Mouse (Mus musculus): ENCODE data around the gene Bola2. TPM values are rescaled to one million over a fixed set of nuclear protein-coding genes. Genes with fewer than 3 reads are reported as not detected.

The Bola2 gene
- polyA plus RNA-seq (2012; rRNA removed) = 46.4 and 65.4 TPM in 2 replicates

- DNase-seq (ENCODE audit: extremely low spot score in 1 of 2, low spot score in 1 of 2) = no peak
Observed at GRCm38 (mm10) chr7:126695210-126695611, at the start of gene Bola2. Gene Bola2, plus strand, starts transcription at chr7:126695401.

GRCm38 (mm10) chr7:126645708-126646107 is 49.5 kb upstream of the Bola2 start:
- DNase-seq (ENCODE audit: extremely low spot score in 1 of 2, low spot score in 1 of 2) = no peak

GRCm38 (mm10) chr7:126648486-126648885 is 46.7 kb upstream of the Bola2 start:
- peak in 1 of 2 experiments; percentile 10 for DNase-seq (ENCODE audit: extremely low spot score in 1 of 2, low spot score in 1 of 2)

GRCm38 (mm10) chr7:126649231-126650051 is 45.8 kb upstream of the Bola2 start, which contains the start of gene Sgf29:
Gene Sgf29, plus strand, starts transcription at chr7:126649309.
- peak; percentile 82 to 93 for DNase-seq (ENCODE audit: extremely low spot score in 1 of 2, low spot score in 1 of 2)

DNA sequence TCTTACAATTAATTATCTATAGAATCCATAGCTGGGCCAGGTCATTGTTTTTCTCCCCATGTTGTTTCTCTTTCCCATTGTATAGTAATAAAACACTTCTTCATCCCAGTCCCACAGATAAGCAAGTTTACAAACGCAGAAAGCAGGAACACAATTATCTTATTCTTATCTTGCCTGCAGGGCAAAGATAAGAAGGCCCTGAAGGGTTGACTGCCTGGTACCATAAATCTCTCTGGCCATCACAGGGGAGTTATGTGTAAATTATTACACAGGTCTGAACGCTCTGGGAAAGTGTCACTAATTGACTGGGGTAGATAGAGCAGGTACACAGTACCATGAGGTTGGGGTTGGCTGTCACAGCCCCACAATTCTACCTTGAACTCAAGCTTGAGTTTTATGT is 44.3 kb upstream of the Bola2 start:
- DNase-seq (ENCODE audit: extremely low spot score in 1 of 2, low spot score in 1 of 2) = no peak

- DNase-seq (ENCODE audit: extremely low spot score in 1 of 2, low spot score in 1 of 2) = no peak
Observed at GRCm38 (mm10) chr7:126653991-126654390, 41.2 kb upstream of the Bola2 start.

GRCm38 (mm10) chr7:126655695-126656094 is 39.5 kb upstream of the Bola2 start:
- DNase-seq (ENCODE audit: extremely low spot score in 1 of 2, low spot score in 1 of 2) = no peak

- no peak for DNase-seq (ENCODE audit: extremely low spot score in 1 of 2, low spot score in 1 of 2)
Observed at GRCm38 (mm10) chr7:126657522-126657921, 37.7 kb upstream of the Bola2 start.

GRCm38 (mm10) chr7:126659771-126660170 is 35.4 kb upstream of the Bola2 start:
- DNase-seq (ENCODE audit: extremely low spot score in 1 of 2, low spot score in 1 of 2) = no peak

GRCm38 (mm10) chr7:126663646-126664045 is 31.6 kb upstream of the Bola2 start:
- DNase-seq (ENCODE audit: extremely low spot score in 1 of 2, low spot score in 1 of 2) = no peak

DNA sequence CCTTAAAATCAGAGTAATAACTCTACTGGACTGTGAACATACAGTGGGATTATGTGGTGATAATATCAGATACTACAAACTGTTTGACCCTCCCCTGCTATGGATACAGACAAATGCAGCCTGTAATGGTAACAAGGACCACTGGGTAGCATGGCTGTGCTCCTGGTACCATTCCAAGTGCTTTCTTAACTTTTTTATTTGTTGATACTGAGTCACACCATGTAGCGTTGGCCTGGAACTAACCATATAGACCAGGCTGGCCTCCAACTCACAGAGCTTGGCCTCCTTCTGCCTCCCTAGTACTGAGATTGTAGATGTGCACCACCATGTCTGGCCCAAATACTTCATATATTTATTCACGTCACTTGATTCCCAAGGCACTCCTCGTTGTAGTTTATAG is 29.9 kb upstream of the Bola2 start:
- no peak for DNase-seq (ENCODE audit: extremely low spot score in 1 of 2, low spot score in 1 of 2)

DNA sequence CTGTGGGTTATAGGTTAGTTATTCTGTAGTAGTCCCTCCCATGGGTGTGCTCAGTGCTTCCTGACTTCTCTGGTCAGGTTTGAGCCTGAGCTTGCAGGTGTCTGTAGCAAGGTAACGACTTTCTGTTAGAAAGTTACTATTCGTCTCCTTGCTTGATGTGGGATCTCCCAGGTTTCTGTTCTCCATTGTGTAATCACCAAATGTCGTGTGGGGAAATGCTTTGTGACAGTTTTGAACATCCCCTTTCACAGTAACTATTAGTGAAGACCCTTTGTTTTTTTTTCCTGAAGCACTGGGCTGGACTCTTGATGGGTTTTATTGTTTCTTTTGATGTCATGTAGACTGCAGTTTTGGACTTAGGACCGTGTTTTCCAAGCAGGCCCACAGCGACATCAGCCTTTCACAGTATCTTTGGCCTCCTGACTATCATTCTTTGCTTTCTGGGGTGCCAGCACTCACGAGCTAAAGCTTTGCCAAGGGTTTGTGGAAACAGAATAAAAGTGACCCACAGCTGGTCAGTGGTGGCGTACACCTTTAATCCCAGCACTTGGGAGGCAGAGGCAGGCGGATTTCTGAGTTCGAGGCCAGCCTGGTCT is 27.6 kb upstream of the Bola2 start:
- DNase-seq (ENCODE audit: extremely low spot score in 1 of 2, low spot score in 1 of 2) = no peak

DNA sequence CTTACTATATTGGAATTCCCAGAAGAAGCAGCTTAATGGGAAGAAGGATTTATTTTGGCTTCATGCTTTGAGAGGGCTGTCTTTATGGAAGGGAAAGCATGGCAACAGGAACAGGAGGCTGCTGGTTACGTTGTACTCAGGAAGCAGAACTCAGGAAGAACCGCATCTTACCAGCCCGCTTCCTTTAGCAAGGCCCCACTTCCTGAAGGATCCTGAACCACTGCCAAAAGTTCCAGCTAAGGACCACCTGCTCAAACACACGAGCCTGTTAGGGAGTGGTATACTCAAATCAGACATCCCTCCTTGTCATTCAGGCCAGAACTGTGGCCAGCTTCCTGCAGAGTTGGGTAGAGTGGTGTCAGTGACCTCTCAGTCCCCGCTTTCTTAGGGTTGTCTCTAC is 26.7 kb upstream of the Bola2 start:
- DNase-seq (ENCODE audit: extremely low spot score in 1 of 2, low spot score in 1 of 2) = no peak

DNA sequence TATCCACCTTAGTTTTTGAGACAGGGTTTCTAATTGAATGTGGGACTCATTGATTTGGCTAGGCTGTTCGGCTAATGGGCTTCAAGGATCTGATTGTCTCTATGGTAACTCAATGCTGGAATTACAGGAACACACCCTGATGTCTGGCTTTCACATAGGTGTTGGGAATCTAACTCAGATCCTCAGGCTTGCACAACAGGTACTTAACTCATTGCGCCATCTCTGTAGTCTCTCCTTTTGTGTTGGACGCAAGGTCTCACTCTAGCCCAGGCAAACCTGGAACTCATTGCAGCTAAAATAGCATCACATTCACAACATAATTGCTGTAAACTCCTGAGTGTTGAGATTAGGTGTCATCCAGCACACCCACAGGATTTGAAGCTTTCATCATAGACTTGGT is 25.0 kb upstream of the Bola2 start:
- DNase-seq (ENCODE audit: extremely low spot score in 1 of 2, low spot score in 1 of 2) = no peak

DNA sequence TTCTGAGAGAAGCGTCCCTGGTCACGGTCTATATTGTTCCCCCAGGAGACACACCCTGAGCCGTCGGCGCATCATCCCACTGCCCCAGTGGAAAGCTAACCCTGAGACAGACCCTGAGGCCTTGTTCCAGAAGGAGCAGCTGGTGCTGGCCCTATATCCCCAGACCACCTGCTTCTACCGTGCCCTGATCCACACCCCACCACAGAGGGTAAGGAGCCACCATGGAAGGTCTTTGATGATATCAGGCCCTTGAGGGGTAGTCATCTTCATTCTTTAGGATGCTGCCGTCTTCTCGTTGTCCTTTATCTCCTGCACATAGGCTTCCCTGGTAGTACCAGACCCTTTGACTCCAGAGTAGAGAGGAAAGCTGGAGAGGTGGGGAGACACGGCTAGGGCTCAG is 23.1 kb upstream of the Bola2 start:
- DNase-seq (ENCODE audit: extremely low spot score in 1 of 2, low spot score in 1 of 2) = no peak

- DNase-seq (ENCODE audit: extremely low spot score in 1 of 2, low spot score in 1 of 2) = no peak
Observed at GRCm38 (mm10) chr7:126675104-126675503, 20.1 kb upstream of the Bola2 start.

GRCm38 (mm10) chr7:126676207-126676606 is 19.0 kb upstream of the Bola2 start, which contains the start of gene Sult1a1:
Gene Sult1a1, minus strand, starts transcription at chr7:126676432.
- no peak for DNase-seq (ENCODE audit: extremely low spot score in 1 of 2, low spot score in 1 of 2)

- no peak for DNase-seq (ENCODE audit: extremely low spot score in 1 of 2, low spot score in 1 of 2)
Observed at GRCm38 (mm10) chr7:126676631-126677220, 18.5 kb upstream of the Bola2 start.

GRCm38 (mm10) chr7:126678545-126679341 is 16.5 kb upstream of the Bola2 start:
- DNase-seq (ENCODE audit: extremely low spot score in 1 of 2, low spot score in 1 of 2) = no peak

GRCm38 (mm10) chr7:126679683-126680082 is 15.5 kb upstream of the Bola2 start:
- no peak for DNase-seq (ENCODE audit: extremely low spot score in 1 of 2, low spot score in 1 of 2)

GRCm38 (mm10) chr7:126681221-126681620 is 14.0 kb upstream of the Bola2 start:
- no peak for DNase-seq (ENCODE audit: extremely low spot score in 1 of 2, low spot score in 1 of 2)

All from frontal cortex, adult 2 months (tissue).